ENCODE assay signal across 15 mouse cellular contexts in the genomic region with DNA sequence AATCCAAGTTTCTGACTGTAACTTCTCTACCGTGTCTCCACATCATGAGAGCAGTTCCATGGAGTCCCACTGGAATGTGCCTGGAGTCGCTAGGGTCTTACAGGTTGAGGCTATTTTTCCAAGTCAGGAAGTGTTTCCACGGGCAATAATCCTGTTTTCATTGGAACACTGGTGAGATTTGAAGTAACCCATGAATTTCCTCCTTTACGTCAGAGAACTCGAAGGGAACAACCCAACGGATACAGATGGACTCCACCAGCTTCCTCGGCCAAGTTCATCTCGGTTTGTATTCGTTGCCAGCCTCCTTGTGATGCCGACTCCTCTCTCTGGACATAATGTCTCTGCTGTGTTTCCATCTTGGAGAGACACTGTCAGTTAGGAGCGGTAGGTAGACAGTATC.
"Had no signal": no experiment of that assay in that cellular context is flagged by ENCODE, and none has a peak within 500 bp of the region (broad histone marks: within the 10 kb centered on the region; RNA-seq: fewer than 3 reads in every experiment).

No protein-coding gene starts in this region.

- H3K4me1 ChIP-seq: lung, embryonic 15.5 days; megakaryocyte, embryonic 14.5 days; midbrain, embryonic 15.5 days; neural tube, embryonic 12.5 days had no signal

- H3K36me3 ChIP-seq: limb, embryonic 12.5 days; liver, embryonic 13.5 days; lung, embryonic 15.5 days; midbrain, embryonic 15.5 days; neural tube, embryonic 12.5 days had no signal

- H3K4me3 ChIP-seq: limb, embryonic 12.5 days; liver, embryonic 13.5 days; lung, embryonic 15.5 days; megakaryocyte, embryonic 14.5 days; midbrain, embryonic 15.5 days; neural tube, embryonic 12.5 days had no signal

- H3K27me3 ChIP-seq: limb, embryonic 12.5 days; lung, embryonic 15.5 days; midbrain, embryonic 15.5 days; neural tube, embryonic 12.5 days had no signal

- ATAC-seq: liver, postnatal 0 days; midbrain, embryonic 15.5 days had no signal

- H3K27ac ChIP-seq: limb, embryonic 12.5 days; liver, embryonic 13.5 days; lung, embryonic 15.5 days; macrophage; midbrain, embryonic 15.5 days; neural tube, embryonic 12.5 days; stomach, postnatal 0 days had no signal

- H3K9me3 ChIP-seq: limb, embryonic 12.5 days; liver, embryonic 13.5 days; lung, embryonic 15.5 days; megakaryocyte, embryonic 14.5 days; midbrain, embryonic 15.5 days; neural tube, embryonic 12.5 days had no signal

- DNase-seq: kidney, postnatal 36 days; layer of hippocampus, adult 9-11 months; liver; liver, embryonic 13.5 days; liver, postnatal 0 days; lung, postnatal 14 days; thymus, postnatal 14 days had no signal

- H3K9ac ChIP-seq: limb, embryonic 12.5 days; liver, embryonic 13.5 days; liver, postnatal 0 days; lung, embryonic 15.5 days; midbrain, embryonic 15.5 days; neural tube, embryonic 12.5 days had no signal

- H3K4me2 ChIP-seq: limb, embryonic 12.5 days; liver, embryonic 13.5 days; lung, embryonic 15.5 days; midbrain, embryonic 11.5 days; midbrain, embryonic 15.5 days; neural tube, embryonic 12.5 days had no signal
